Mouse (Mus musculus): ENCODE measurements at regions not wholly inside any gene's neighbourhood (a gene's known extent, or its start where the extent isn't known, plus 50 kb on each side); places are given as distances from the start of the nearest gene placed in this dataset.

DNA sequence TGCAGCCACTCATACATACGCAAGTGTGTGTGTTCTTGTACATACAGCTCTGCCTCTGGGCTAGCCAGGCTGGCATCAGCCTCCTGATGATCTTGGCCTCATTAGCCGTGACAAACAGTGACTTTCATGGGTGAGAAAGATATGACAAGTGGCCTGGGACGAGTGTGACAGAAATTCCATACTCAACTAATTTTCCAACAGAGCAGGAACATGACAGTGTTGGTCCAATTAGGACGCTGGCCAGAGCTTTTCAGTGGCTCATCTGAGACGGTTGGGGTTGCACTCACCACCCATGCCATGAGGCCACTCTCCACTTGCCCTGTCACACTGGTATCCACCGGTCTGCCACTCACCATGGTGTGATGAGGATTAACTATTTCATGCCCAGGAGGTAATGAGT lies 226.2 kb upstream of the Zdhhc25 start:
- TF ChIP-seq POLR2A (IDR thresholded peaks at IDR 0.05; ENCODE audit: insufficient read depth, low read depth, low read length) (no peak), CTCF (IDR thresholded peaks at IDR 0.05) (no peak)

Data from heart, adult 2 months (tissue).